Mouse (Mus musculus): ENCODE results near the gene S1pr5. TPM values are rescaled to one million over a fixed set of nuclear protein-coding genes. Genes with fewer than 3 reads are reported as not detected.
"Not testable (repeated sequence)": the region's sequence is repeated elsewhere in the genome, so short reads cannot be mapped to it uniquely, and the experiment has no call there.

Gene S1pr5
- total RNA-seq, 2 experiments from 2014 or later: 0.69 to 1.1 TPM

DNA sequence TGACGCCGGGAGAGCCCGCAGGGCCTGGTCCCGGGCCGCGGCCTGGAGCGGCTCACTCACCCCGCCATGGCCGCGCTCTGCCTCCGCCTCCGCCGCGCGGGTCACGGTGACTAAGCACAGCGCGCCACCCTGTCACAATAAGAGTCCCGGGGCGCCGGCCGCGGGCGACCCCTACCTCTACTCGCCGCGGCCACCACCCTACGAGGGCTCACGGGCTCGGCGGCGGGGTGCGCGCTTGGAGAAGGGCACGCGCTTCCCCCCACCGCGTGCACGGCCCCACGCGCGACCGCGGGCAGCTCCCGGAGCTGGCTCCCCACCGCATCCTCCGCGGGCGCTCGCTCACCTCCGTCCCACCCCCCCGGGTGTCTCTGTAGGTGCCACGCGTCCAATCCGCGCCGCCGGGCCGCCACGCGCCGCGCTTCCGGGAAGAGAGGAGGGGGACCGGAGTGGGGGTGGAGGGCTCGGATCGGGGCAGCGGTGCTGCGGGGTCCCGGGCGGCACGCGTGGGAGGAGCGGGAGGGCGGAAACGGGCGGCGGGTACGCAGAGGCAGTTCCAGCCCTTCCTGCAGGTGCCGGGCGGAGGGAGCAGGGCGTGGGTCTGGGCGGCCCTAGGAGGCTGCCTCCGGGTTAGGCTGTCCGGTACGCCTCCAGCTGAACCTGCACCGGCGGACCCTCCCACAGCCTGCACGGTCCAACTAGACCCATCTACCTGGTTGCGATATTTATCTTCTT lies 9.3 kb downstream of the S1pr5 start, which contains the start of gene Keap1:
Keap1 (minus strand) TSS at position 629 of the 732 bp plus-strand sequence.
- peak; percentile 85 to 91 for DNase-seq
- intact Hi-C loops (cut with DNase I): loop anchor here (2.0 kb wide), 2 partner anchors 26 to 52 kb away; partner anchors contain the start of genes Atg4d and Cdkn2d

DNA sequence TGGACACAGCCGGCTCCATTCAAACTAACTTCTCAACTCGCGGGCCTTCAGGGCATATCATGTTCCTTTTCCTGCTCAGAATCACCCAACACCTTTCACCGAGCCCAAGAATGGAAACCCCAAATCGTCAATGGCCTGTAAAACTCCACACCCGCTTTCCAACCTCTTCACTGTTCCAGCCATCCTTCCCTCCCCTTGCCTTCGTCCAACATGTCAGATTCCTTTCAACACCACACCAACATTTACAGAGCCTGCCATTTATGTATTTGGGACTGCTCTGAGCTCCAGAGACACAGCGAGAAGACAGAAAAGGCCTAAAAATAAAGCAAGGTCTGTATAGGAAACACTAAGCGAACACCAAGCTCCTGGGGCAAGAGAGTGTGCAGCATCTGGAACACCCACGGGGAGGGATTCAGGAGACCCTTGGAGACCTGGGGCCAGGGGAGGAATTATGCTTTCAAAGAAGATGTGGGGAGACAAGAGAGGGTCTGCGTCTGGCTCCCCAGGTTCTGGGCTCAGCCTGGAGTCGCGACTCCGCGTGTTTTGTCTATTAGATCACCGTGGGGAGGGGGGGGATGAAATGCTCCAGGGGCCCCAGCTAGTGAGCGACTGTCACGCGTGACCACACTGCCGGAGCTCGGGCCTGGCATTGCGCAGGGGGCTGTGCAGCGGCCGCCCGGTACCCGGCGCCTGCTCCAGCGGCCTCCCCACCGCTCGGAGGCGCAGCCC lies 10.1 kb downstream of the S1pr5 start:
- DNase-seq: peak; percentile 35 to 59

GRCm38 (mm10) chr9:21237368-21238003 lies 10.8 kb downstream of the S1pr5 start:
- peak in 1 of 2 experiments; percentile 39 for DNase-seq
- intact Hi-C loops (cut with DNase I): loop anchor here (2.0 kb wide), 2 partner anchors 27 to 53 kb away; partner anchors contain the start of genes Atg4d and Cdkn2d

More for the DNA sequence above, 10.1 kb downstream of the S1pr5 start:
- intact Hi-C loops (cut with DNase I): loop anchor here (2.0 kb wide), 2 partner anchors 27 to 53 kb away; partner anchors contain the start of genes Atg4d and Cdkn2d

DNA sequence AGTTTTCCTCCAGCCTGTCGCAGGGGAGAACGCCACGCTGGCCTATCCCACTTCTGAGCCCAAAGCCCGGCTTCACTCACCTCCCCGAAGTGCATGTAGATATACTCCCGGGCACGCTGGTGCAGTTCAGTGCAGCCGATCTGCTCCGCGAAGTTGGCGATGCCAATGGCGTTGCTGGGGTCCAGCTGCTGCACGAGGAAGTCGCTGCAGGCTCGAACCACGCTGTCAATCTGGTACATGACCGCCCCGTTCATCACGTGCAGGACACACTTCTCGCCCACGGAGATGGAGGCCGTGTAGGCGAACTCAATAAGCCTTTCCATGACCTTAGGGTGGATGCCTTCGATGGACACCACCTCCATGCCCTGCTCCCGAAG lies 11.3 kb downstream of the S1pr5 start:
- intact Hi-C loops (cut with DNase I): no loop called here
- DNase-seq: no peak

GRCm38 (mm10) chr9:21235341-21235740 lies 12.9 kb downstream of the S1pr5 start:
- DNase-seq: no peak
- intact Hi-C loops (cut with DNase I): no loop called here

GRCm38 (mm10) chr9:21233805-21234204 lies 14.4 kb downstream of the S1pr5 start:
- DNase-seq: no peak
- intact Hi-C loops (cut with DNase I): no loop called here

DNA sequence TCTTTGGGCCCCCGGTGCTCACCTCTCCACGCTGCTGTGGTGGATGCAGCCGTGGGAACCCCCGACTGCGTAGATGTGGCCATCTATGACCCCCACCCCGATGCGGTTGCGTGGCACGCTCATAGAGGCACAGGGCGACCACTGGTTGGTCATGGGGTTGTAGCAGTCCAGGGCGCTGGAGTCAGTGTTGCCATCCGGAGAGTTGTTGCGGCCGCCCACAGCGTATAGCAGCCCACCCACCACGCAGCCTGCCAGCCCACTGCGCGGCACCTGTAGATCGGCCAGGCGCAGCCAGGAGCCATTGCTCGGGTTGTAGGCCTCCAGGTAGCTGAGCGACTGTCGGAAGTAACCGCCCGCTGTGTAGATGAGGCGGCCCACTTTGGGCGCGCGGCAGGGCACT lies 14.9 kb downstream of the S1pr5 start:
- intact Hi-C loops (cut with DNase I): no loop called here

DNA sequence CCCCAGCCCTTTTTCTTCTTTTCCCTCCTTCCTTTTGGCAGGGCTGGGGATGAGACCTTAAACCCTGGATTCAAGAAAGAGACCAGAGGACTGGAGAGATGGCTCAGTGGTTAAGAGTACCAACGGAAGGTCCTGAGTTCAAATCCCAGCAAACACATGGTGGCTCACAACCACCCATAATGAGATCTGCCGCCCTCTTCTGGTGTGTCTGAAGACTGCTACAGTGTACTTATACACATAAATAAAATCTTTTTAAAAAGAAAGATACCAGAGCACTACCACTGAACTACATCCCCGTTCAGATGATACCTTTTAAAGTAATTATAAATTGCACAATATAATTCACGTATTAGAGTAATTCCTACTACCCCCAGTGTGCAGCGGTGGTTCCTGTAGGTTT lies 15.4 kb downstream of the S1pr5 start:
- DNase-seq: no peak
- intact Hi-C loops (cut with DNase I): no loop called here

More for the DNA sequence above, 14.9 kb downstream of the S1pr5 start:
- no peak for DNase-seq

- no peak for DNase-seq
- intact Hi-C loops (cut with DNase I): no loop called here
Measured at GRCm38 (mm10) chr9:21231551-21231950, 16.7 kb downstream of the S1pr5 start.

GRCm38 (mm10) chr9:21227342-21227741 lies 20.9 kb downstream of the S1pr5 start:
- DNase-seq: no peak
- intact Hi-C loops (cut with DNase I): loop anchor here (5.0 kb wide), 1 partner anchor 175 kb away; no protein-coding TSS in a partner anchor

GRCm38 (mm10) chr9:21225415-21225758 lies 22.9 kb downstream of the S1pr5 start:
- intact Hi-C loops (cut with DNase I): loop anchor here (5.0 kb wide), 1 partner anchor 177 kb away; no protein-coding TSS in a partner anchor
- no peak for DNase-seq

DNA sequence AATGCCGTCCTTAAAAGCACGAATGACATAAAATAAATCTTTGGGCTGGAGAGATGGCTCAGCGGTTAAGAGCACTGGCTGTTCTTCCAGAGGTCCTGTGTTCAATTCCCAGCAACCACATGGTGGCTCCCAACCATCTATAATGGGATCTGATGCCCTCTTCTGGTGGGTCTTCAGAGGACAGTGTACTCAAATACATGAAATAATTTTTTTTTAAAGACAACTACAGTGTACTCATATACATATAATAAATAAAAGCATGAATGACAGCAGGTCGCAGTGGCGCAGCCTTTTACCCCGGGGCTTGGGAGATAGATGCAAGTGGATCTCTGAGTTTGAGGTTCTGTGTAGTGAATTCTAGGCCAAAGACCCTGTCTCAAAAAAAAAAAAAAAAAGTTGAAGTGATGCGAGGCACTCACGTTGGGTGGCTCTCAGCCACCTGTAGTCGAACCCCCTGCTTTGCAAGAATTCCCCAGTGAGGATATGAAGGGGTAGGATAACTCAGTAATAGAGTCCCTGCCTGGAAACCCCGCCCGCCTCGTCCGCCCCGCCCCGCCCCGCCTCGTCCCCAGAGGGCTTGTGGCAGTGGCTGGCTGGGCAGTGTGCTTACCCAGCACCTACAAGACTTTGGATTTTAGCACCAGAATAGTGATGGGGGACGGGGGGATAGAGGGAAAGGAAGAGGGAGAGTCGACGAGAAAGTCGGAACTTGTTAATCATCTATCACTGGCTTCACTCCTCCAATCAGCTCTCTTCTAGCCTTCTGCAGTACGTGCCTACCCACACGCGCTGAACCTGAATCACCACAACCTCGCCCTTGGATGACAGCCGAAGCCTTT lies 23.4 kb downstream of the S1pr5 start:
- peak in 1 of 2 experiments; percentile 37 for DNase-seq
- intact Hi-C loops (cut with DNase I): loop anchor here (5.0 kb wide), 3 partner anchors 72 to 178 kb away; no protein-coding TSS in a partner anchor

DNA sequence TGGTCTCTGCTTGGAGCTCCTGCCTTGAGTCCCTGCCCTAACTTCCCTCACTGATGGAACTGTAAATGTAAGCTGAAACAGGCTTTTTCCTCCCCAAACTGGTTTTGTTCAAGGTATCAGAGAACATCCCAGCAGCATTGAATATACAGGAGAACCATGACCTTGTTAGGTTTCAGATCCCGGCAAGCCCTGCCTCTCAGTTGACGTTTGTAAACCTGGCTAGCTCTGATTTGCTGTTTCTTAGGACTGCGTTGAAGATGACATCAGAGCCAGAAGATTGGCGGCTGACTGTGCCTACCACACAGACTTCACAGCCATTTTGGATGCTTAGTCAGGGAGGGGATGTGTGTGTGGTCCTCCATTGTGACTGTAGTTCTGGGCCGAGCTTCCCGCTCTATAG lies 24.3 kb downstream of the S1pr5 start:
- DNase-seq: no peak
- intact Hi-C loops (cut with DNase I): loop anchor here (5.0 kb wide), 2 partner anchors 72 to 133 kb away; no protein-coding TSS in a partner anchor

DNA sequence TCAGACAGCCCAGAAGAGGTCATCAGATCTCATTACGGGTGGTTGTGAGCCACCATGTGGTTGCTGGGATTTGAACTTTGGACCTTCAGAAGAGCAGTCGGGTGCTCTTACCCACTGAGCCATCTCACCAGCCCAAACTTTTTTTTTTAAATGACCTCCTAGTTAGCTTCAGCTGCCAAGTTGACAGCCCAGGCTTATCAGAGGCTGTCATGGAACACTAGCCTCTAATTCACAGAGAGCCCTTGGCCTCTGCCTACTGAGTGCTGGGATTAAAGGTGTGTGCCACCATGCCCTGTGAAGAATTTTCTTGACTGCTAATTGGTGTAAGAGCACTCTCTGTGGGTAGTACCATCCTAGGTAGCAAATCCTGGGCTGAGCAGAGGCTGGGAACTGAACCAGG lies 24.8 kb downstream of the S1pr5 start:
- intact Hi-C loops (cut with DNase I): loop anchor here (5.0 kb wide), 2 partner anchors 71 to 134 kb away; no protein-coding TSS in a partner anchor
- DNase-seq: not testable (repeated sequence)

GRCm38 (mm10) chr9:21221383-21221929 lies 26.8 kb downstream of the S1pr5 start:
- DNase-seq: peak in 1 of 2 experiments; percentile 22
- intact Hi-C loops (cut with DNase I): loop anchor here (5.0 kb wide), 2 partner anchors 69 to 136 kb away; no protein-coding TSS in a partner anchor

DNA sequence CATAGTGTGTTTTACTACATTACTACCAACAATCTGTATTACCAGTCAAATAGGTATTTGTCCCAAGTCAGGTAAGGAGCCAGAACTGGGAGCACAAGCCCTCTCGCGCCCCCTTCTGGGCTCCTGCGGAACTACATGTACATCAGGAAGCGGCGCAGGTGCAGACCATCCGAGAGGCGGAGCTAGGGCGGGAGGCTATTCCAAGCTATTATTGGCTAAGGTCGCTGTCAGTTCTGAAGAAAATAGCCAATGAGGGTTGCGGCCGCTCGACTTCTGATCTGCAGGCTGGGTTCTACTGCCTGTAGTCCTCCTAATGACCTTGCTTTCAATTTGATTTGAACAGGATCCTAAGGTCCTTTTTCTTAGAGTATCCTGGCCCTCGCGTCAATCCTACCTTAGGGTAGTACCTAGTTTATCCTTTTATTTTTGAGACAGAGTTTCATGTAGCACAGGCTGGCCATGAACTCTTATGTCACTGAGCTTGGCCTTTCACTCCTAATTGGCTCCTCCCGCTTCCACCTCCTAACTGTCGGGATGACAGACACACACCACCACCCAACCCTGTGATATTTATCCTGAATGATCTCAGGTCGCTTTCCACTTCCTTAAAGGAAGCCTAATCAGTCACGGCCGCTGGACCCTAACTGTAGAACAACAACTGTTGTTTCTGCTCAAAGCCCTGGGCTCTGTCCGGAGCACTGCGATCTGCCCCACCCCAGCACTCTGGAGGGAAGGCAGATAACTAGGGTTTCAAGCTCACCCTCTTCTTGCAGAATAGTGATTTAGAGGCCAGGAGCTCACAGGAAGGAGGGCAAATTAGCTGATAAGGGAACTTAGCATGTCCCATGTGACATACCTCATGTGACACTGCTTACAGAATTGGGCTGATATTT lies 27.5 kb downstream of the S1pr5 start:
- intact Hi-C loops (cut with DNase I): loop anchor here (5.0 kb wide), 2 partner anchors 68 to 137 kb away; no protein-coding TSS in a partner anchor
- peak; percentile 87 to 91 for DNase-seq

DNA sequence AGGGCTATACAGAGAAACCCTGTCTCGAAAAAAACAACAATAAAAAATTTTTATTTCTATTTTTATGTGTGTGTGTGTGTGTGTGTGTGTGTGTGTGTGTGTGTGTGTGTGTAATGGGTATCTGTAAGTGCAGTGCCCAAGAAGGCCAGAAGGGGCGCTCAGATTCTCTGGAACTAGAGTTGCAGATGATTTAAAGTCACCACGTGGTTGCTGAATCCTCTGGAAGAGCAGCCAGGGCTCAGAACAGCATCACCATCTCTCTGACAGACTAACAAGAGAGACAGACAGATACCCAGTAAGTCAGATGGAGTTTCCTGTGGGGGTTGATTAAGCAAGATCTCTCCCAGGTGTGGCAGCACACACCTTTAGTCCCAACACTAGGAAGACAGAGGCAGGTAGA lies 28.4 kb downstream of the S1pr5 start:
- no peak for DNase-seq
- intact Hi-C loops (cut with DNase I): loop anchor here (5.0 kb wide), 2 partner anchors 68 to 137 kb away; no protein-coding TSS in a partner anchor
